17 mouse cellular contexts compared by ENCODE assay signal in genomic region chr3:145916374-145916773, GRCm38 (mm10).
"Had no signal": no experiment of that assay in that cellular context is flagged by ENCODE, and none has a peak within 500 bp of the region (broad histone marks: within the 10 kb centered on the region; RNA-seq: fewer than 3 reads in every experiment).

No protein-coding gene starts in this region.

- H3K36me3 ChIP-seq: kidney, embryonic 15.5 days; limb, embryonic 13.5 days; liver, embryonic 15.5 days; midbrain, embryonic 13.5 days; neural tube, embryonic 15.5 days had no signal

- H3K4me3 ChIP-seq: kidney, embryonic 15.5 days; limb, embryonic 13.5 days; liver, embryonic 15.5 days; midbrain, embryonic 13.5 days; myocyte; neural tube, embryonic 15.5 days had no signal

- H3K9me3 ChIP-seq: liver, embryonic 15.5 days; midbrain, embryonic 13.5 days; neural tube, embryonic 15.5 days had no signal

- H3K9ac ChIP-seq: kidney, embryonic 15.5 days; limb, embryonic 13.5 days; liver, embryonic 15.5 days; lung, embryonic 14.5 days; midbrain, embryonic 13.5 days; neural tube, embryonic 15.5 days had no signal

- H3K27me3 ChIP-seq: kidney, embryonic 15.5 days; limb, embryonic 13.5 days; liver, embryonic 15.5 days; midbrain, embryonic 13.5 days; neural tube, embryonic 15.5 days had no signal

- H3K4me2 ChIP-seq: kidney, embryonic 15.5 days; limb, embryonic 13.5 days; liver, embryonic 11.5 days; liver, embryonic 15.5 days; lung, embryonic 14.5 days; midbrain, embryonic 13.5 days; neural tube, embryonic 15.5 days had no signal

- H3K4me1 ChIP-seq: kidney, embryonic 15.5 days; limb, embryonic 13.5 days; midbrain, embryonic 13.5 days; neural tube, embryonic 15.5 days had no signal

- H3K27ac ChIP-seq: kidney, embryonic 15.5 days; limb, embryonic 13.5 days; liver, embryonic 15.5 days; midbrain, embryonic 13.5 days; neural tube, embryonic 15.5 days had no signal

- DNase-seq: kidney, adult 18-20 months; kidney, postnatal 14 days; layer of hippocampus, postnatal 36 days; left cerebral cortex, postnatal 4 days; lung, embryonic 14.5 days; lung, postnatal 10 days; lung, postnatal 4 days; right cerebral cortex, adult 18-20 months; thymus, adult 2 months; thymus, postnatal 36 days had no signal

- ATAC-seq: midbrain, embryonic 13.5 days had no signal
